ENCODE assay signal across 8 mouse cellular contexts in genomic region chr3:79145407-79146055, GRCm38 (mm10).
DNase-seq lines count a peak whose midpoint lies in the region; ATAC-seq and TF ChIP-seq lines count a peak whose summit lies in the region.

No protein-coding gene starts in this region.

- no peaks in the 10 kb centered on the region for H3K9me3 ChIP-seq in midbrain, embryonic 14.5 days (ENCODE audit: control insufficient read depth, low read length)
- no peaks in the 10 kb centered on the region for H3K9me3 ChIP-seq in liver, postnatal 0 days (ENCODE audit: low read length)

- H3K27me3 ChIP-seq in midbrain, embryonic 14.5 days (ENCODE audit: control insufficient read depth, insufficient read depth, low read length), result no peaks in the 10 kb centered on the region
- no peaks in the 10 kb centered on the region for H3K27me3 ChIP-seq in liver, postnatal 0 days (ENCODE audit: insufficient read depth, low read length)

- peaks cover 23% of the 10 kb centered on the region for H3K4me1 ChIP-seq in midbrain, embryonic 14.5 days (ENCODE audit: control insufficient read depth, insufficient read depth, low read length)
- H3K4me1 ChIP-seq in liver, postnatal 0 days (ENCODE audit: insufficient read depth), result peaks cover 3% of the 10 kb centered on the region; the same call in 1 of the 2 replicates

- H3K9ac ChIP-seq in midbrain, embryonic 14.5 days (replicated peaks; ENCODE audit: low read length), result peak overlapping the region; percentile 60
- H3K9ac ChIP-seq in liver, postnatal 0 days (replicated peaks), result no peak overlapping the region

- WGBS in midbrain, embryonic 14.5 days, result 10% methylated on average over 10 of the region's 10 CpGs
- 41% methylated on average over 10 of the region's 10 CpGs for WGBS in liver, postnatal 0 days (ENCODE audit: insufficient replicate concordance)

- H3K4me3 ChIP-seq in left cerebral cortex, adult 2 months, result peak overlapping the region; percentile 46
- H3K4me3 ChIP-seq in midbrain, embryonic 14.5 days (replicated peaks; ENCODE audit: low read depth, low read length), result peak overlapping the region; percentile 42
- H3K4me3 ChIP-seq in liver, postnatal 0 days (ENCODE audit: low read depth, low read length), result no peak overlapping the region

- TF ChIP-seq CTCF in left cerebral cortex, adult 2 months (IDR thresholded peaks at IDR 0.05), result no peak
- no peak for TF ChIP-seq CTCF in liver, postnatal 0 days (IDR thresholded peaks at IDR 0.05; ENCODE audit: low read depth)

- intact Hi-C loops in left cerebral cortex, adult 2 months (cut with DNase I), result loop anchor here (2.0 kb wide), 1 partner anchor 131 kb away; no protein-coding TSS in a partner anchor
- intact Hi-C loops in left cerebral cortex, postnatal 4 days (cut with DNase I), result no loop called here

- H3K4me2 ChIP-seq in midbrain, embryonic 14.5 days (ENCODE audit: low read length), result peak overlapping the region; percentile 62
- no peak overlapping the region for H3K4me2 ChIP-seq in liver, postnatal 0 days (ENCODE audit: low read depth, low read length)

- DNase-seq in left cerebral cortex, adult 2 months (ENCODE audit: extremely low spot score in 1 of 2, low spot score in 2 of 2), result no peak
- no peak for DNase-seq in left cerebral cortex, postnatal 4 days
- DNase-seq in midbrain, embryonic 14.5 days, result peak; percentile 76
- no peak for DNase-seq in thymus, adult 18-20 months
- DNase-seq in gastrocnemius, postnatal 4 days (ENCODE audit: low spot score in 2 of 2), result no peak
- DNase-seq in liver, postnatal 0 days, result no peak

- TF ChIP-seq EP300 in liver, postnatal 0 days (IDR thresholded peaks at IDR 0.05; ENCODE audit: low read depth), result no peak

- no peaks in the 10 kb centered on the region for H3K36me3 ChIP-seq in midbrain, embryonic 14.5 days (ENCODE audit: control insufficient read depth, insufficient read depth, low read length)
- no peaks in the 10 kb centered on the region for H3K36me3 ChIP-seq in liver, postnatal 0 days (replicated peaks; ENCODE audit: insufficient read depth, low read length)

- peak; percentile 45; the same call in 1 of the 2 replicates for ATAC-seq in common myeloid progenitor, adult 5-6 weeks (replicated peaks; ENCODE audit: low read depth, poor library complexity, severe bottlenecking)
- peak; percentile 45 for ATAC-seq in granulocyte monocyte progenitor cell, adult 5-6 weeks (replicated peaks; ENCODE audit: poor library complexity, severe bottlenecking)
- peak; percentile 71 for ATAC-seq in midbrain, embryonic 14.5 days (ENCODE audit: low FRiP score, low TSS enrichment)
- no peak for ATAC-seq in liver, postnatal 0 days

- peak overlapping the region; percentile 98 for H3K27ac ChIP-seq in left cerebral cortex, adult 2 months
- peak overlapping the region; percentile 93 for H3K27ac ChIP-seq in midbrain, embryonic 14.5 days (replicated peaks; ENCODE audit: low read depth, low read length)
- no peak overlapping the region for H3K27ac ChIP-seq in liver, postnatal 0 days (ENCODE audit: low read depth)
